Mouse (Mus musculus): ENCODE data around the gene Kif18b. TPM values are rescaled to one million over a fixed set of nuclear protein-coding genes. Genes with fewer than 3 reads are reported as not detected.

Gene Kif18b
- 0.04 TPM in 1 of 2 replicates, not detected in the other for polyA plus RNA-seq (2021; fragmentation: Nextera tagmentation)
- long read RNA-seq, experiment 1, result 0 reads
- long read RNA-seq, experiment 2, result 0 reads

GRCm38 (mm10) chr11:102924557-102925350 lies at the start of gene Kif18b:
Kif18b (minus strand) TSS chr11:102925124.

GRCm38 (mm10) chr11:102946265-102946991 lies 21.5 kb upstream of the Kif18b start, which contains the start of gene C1ql1:
C1ql1 (minus strand) TSS chr11:102946688.

GRCm38 (mm10) chr11:102900763-102901162 lies 24.2 kb downstream of the Kif18b start, which contains the start of gene Gfap:
Gfap (minus strand) TSS chr11:102900912.

GRCm38 (mm10) chr11:102884616-102885219 lies 40.2 kb downstream of the Kif18b start, which contains the start of gene Fam187a:
Fam187a (plus strand) TSS chr11:102885169.

GRCm38 (mm10) chr11:102880585-102881313 lies 44.2 kb downstream of the Kif18b start, which contains the start of the genes Eftud2 and Ccdc103:
Eftud2 (minus strand) TSS chr11:102880985.
Ccdc103 (plus strand) TSS chr11:102881204.

Other genes with a start within 250 kb of the Kif18b start
- 36.4 and 37.0 TPM in 2 replicates for gene Ccdc43, start 227.3 kb downstream of the Kif18b start, polyA plus RNA-seq (2021; fragmentation: Nextera tagmentation)
- gene Adam11, start 163.7 kb downstream of the Kif18b start, polyA plus RNA-seq (2021; fragmentation: Nextera tagmentation), result 28.1 and 30.5 TPM in 2 replicates
- 0.64 and 1.4 TPM in 2 replicates for gene Gjc1, start 105.4 kb downstream of the Kif18b start, polyA plus RNA-seq (2021; fragmentation: Nextera tagmentation)
- 9.8 and 13.4 TPM in 2 replicates for gene Higd1b, start 89.3 kb downstream of the Kif18b start, polyA plus RNA-seq (2021; fragmentation: Nextera tagmentation)
- gene Eftud2, start 44.1 kb downstream of the Kif18b start, polyA plus RNA-seq (2021; fragmentation: Nextera tagmentation), result 64.9 and 69.3 TPM in 2 replicates
- gene Ccdc103, start 43.9 kb downstream of the Kif18b start, polyA plus RNA-seq (2021; fragmentation: Nextera tagmentation), result 5.6 and 6.7 TPM in 2 replicates
- 0.18 TPM in 1 of 2 replicates, not detected in the other for gene Fam187a, start 40.0 kb downstream of the Kif18b start, polyA plus RNA-seq (2021; fragmentation: Nextera tagmentation)
- 135 and 164 TPM in 2 replicates for gene Gfap, start 24.2 kb downstream of the Kif18b start, polyA plus RNA-seq (2021; fragmentation: Nextera tagmentation)
- 1.5 and 1.6 TPM in 2 replicates for gene C1ql1, start 21.6 kb upstream of the Kif18b start, polyA plus RNA-seq (2021; fragmentation: Nextera tagmentation)
- 331 and 373 TPM in 2 replicates for gene Nmt1, start 103.1 kb upstream of the Kif18b start, polyA plus RNA-seq (2021; fragmentation: Nextera tagmentation)
- 30.5 and 36.4 TPM in 2 replicates for gene Dcakd, start 103.2 kb upstream of the Kif18b start, polyA plus RNA-seq (2021; fragmentation: Nextera tagmentation)
- 2.1 and 3.0 TPM in 2 replicates for gene Plcd3, start 176.5 kb upstream of the Kif18b start, polyA plus RNA-seq (2021; fragmentation: Nextera tagmentation)
- 42.3 and 42.4 TPM in 2 replicates for gene Acbd4, start 176.6 kb upstream of the Kif18b start, polyA plus RNA-seq (2021; fragmentation: Nextera tagmentation)
- 8.4 and 9.1 TPM in 2 replicates for gene Hexim1, start 191.1 kb upstream of the Kif18b start, polyA plus RNA-seq (2021; fragmentation: Nextera tagmentation)
- gene Hexim2, start 207.3 kb upstream of the Kif18b start, polyA plus RNA-seq (2021; fragmentation: Nextera tagmentation), result 5.6 and 6.3 TPM in 2 replicates
- gene Fmnl1, start 246.0 kb upstream of the Kif18b start, polyA plus RNA-seq (2021; fragmentation: Nextera tagmentation), result 12.1 and 14.0 TPM in 2 replicates

Data from layer of hippocampus, adult 6 months (tissue).